Mouse (Mus musculus) layer of hippocampus, adult 18-20 months (tissue): ENCODE measurements around the gene Chst15. TPM values are rescaled to one million over a fixed set of nuclear protein-coding genes. Genes with fewer than 3 reads are reported as not detected.

Experiments
- total RNA-seq, 2 experiments: library from RNA; stranded (reverse); gene quantifications; 2 replicates each; pipeline ENCODE4 v1.2.3; 2021

Chst15 gene
- total RNA-seq, 2 experiments from 2014 or later: 39.3 to 45.0 TPM

Other genes starting within 250 kb of the Chst15 start
- gene Cpxm2, start 162.5 kb downstream of the Chst15 start, total RNA-seq: 1 to 10 TPM; 2.3 to 3.0 TPM